8 mouse cellular contexts compared by ENCODE assay signal in the genomic region with DNA sequence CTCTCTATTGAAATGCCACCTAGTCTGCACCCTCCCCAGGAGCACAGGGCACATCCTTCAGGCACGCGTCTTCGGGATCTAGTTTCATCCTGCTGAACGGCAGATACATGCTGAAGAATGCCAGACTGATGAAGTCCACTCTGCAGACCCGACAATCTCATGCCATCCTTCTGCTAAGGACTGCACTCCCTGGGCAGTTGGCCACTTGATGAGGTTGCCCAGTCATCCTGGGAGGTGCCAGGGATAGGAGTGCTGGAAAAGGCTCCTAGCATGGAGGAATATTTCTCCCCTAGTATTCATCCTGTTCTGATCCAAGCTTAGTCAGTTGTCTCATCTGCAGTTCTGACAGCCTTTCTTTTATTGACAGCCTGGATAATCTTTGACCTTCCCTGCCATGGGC. TPM values are rescaled to one million over a fixed set of nuclear protein-coding genes. Genes with fewer than 3 reads are reported as not detected.
"Had no signal": no experiment of that assay in that cellular context is flagged by ENCODE, and none has a peak within 500 bp of the region (broad histone marks: within the 10 kb centered on the region; RNA-seq: fewer than 3 reads in every experiment).

No protein-coding gene starts in this region.

- DNase-seq: kidney, postnatal 36 days; left cerebral cortex, postnatal 4 days; lung, adult 18-20 months; retina, postnatal 1 day; right cerebral cortex, postnatal 14 days; thymus, postnatal 36 days had no signal

RNA-seq across cellular contexts. Expression of gene Lrrn2, which starts 20.9 kb away (rescaled TPM):
- total RNA-seq: liver, adult 2 months; megakaryocyte-erythroid progenitor cell, adult 5-6 weeks had no signal
